Mouse (Mus musculus): ENCODE measurements at regions not wholly inside any gene's neighbourhood (a gene's known extent, or its start where the extent isn't known, plus 50 kb on each side); places are given as distances from the start of the nearest gene placed in this dataset.
A peak's percentile ranks its signal among the peaks of the same experiment; 100 is the strongest.

DNA sequence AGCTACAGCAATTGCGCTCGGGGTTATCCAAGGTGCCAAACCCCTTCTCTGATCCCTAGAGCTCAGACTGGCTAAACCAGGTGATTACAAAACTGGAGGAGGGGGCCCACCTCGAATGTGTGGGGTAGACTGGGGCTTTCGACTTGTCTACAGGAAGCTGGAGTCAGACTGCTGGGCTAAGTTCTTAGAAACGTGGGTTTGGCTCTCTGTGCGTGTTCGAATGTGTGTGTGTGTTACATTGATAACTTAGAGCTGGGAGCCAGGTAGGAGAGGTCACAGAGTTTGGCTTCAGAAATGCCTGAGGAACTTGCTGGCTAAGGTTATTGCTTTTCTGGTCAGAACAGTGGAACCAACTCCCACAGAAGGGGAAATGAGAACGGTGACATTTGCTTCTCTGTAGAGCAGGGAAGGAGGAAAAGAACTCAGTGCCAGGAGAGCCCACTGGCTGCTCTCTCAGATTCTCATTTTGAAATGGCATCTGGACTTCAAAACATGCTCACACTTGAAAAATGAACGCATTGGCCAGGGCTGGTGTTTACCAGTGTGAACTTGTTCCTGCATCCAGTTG, 76.1 kb upstream of the Dlx2 start:
- peaks cover 5 to 22% of the 10 kb centered on the region in 2 experiments; a peak in 3 of 4 replicates for H3K4me1 ChIP-seq (ENCODE audit: control insufficient read depth in 2 of 2, insufficient read depth in 2 of 2, low read length in 2 of 2, poor library complexity in 1 of 2)
- in situ Hi-C loops (cut with MboI; ENCODE audit: low sequenced_read_pairs in 2 of 2, unreplicated experiment in 2 of 2) = no loop called here
- H3K9me3 ChIP-seq (ENCODE audit: control insufficient read depth, insufficient read depth, low read depth, low read length) = no peaks in the 10 kb centered on the region
- no peaks in the 10 kb centered on the region for H3K36me3 ChIP-seq (ENCODE audit: control insufficient read depth, insufficient read depth, low read length, poor library complexity, severe bottlenecking)
- H3K4me3 ChIP-seq (ENCODE audit: insufficient read depth in 1 of 2, low read depth in 1 of 2, low read length in 2 of 2, poor library complexity in 1 of 2, severe bottlenecking in 1 of 2) = no peak overlapping the region
- DNase-seq (ENCODE audit: low read depth, low spot score) = no peak
- no peak overlapping the region for H3K9ac ChIP-seq (ENCODE audit: insufficient read depth, low read depth, low read length, poor library complexity, severe bottlenecking)
- H3K27ac ChIP-seq (ENCODE audit: insufficient read depth, low read depth, low read length, poor library complexity, severe bottlenecking) = no peak overlapping the region
- TF ChIP-seq HCFC1 (IDR thresholded peaks at IDR 0.05; ENCODE audit: borderline replicate concordance, insufficient read depth, low read length) (no peak), ZNF384 (IDR thresholded peaks at IDR 0.05; ENCODE audit: low read depth, low read length) (no peak), CHD2 (IDR thresholded peaks at IDR 0.05; ENCODE audit: low read depth, low read length) (no peak), ZC3H11A (IDR thresholded peaks at IDR 0.05; ENCODE audit: borderline replicate concordance, low read depth, low read length) (no peak), MAFK (IDR thresholded peaks at IDR 0.05; ENCODE audit: insufficient read depth, low read depth, low read length) (no peak)

DNA sequence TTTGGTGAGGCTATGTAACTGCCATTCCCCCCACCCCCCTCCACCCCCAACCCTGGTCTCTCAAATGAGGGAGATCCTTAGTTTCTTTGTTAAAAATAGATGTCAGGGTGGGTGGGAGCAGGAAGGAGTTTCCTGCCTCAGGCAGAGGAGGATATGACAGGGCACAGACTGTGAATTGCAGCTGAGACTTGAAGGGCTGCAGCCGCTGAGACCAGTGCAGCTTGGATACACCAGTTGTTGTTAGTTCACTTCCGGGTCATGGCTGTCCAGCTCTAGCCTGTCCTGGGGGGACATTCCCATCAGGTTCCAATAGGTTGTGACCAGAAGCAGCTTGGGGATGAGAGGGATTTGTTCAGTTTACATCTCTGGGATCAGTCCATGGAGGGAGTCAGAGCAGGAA, 76.6 kb upstream of the Dlx2 start:
- no peaks in the 10 kb centered on the region for H3K36me3 ChIP-seq (ENCODE audit: control insufficient read depth, insufficient read depth, low read length, poor library complexity, severe bottlenecking)
- H3K4me1 ChIP-seq (ENCODE audit: control insufficient read depth in 2 of 2, insufficient read depth in 2 of 2, low read length in 2 of 2, poor library complexity in 1 of 2) = peaks cover 5 to 22% of the 10 kb centered on the region in 2 experiments; a peak in 3 of 4 replicates
- no peak overlapping the region for H3K9ac ChIP-seq (ENCODE audit: insufficient read depth, low read depth, low read length, poor library complexity, severe bottlenecking)
- H3K9me3 ChIP-seq (ENCODE audit: control insufficient read depth, insufficient read depth, low read depth, low read length) = no peaks in the 10 kb centered on the region
- DNase-seq (ENCODE audit: low read depth, low spot score) = no peak
- H3K27ac ChIP-seq (ENCODE audit: insufficient read depth, low read depth, low read length, poor library complexity, severe bottlenecking) = peak overlapping the region; percentile 62; the same call in 1 of the 2 replicates
- in situ Hi-C loops (cut with MboI; ENCODE audit: low sequenced_read_pairs in 2 of 2, unreplicated experiment in 2 of 2) = no loop called here
- H3K4me3 ChIP-seq (ENCODE audit: insufficient read depth in 1 of 2, low read depth in 1 of 2, low read length in 2 of 2, poor library complexity in 1 of 2, severe bottlenecking in 1 of 2) = no peak overlapping the region
- TF ChIP-seq HCFC1 (IDR thresholded peaks at IDR 0.05; ENCODE audit: borderline replicate concordance, insufficient read depth, low read length) (no peak), MAFK (IDR thresholded peaks at IDR 0.05; ENCODE audit: insufficient read depth, low read depth, low read length) (no peak), CHD2 (IDR thresholded peaks at IDR 0.05; ENCODE audit: low read depth, low read length) (no peak), ZC3H11A (IDR thresholded peaks at IDR 0.05; ENCODE audit: borderline replicate concordance, low read depth, low read length) (no peak), ZNF384 (IDR thresholded peaks at IDR 0.05; ENCODE audit: low read depth, low read length) (no peak)

DNA sequence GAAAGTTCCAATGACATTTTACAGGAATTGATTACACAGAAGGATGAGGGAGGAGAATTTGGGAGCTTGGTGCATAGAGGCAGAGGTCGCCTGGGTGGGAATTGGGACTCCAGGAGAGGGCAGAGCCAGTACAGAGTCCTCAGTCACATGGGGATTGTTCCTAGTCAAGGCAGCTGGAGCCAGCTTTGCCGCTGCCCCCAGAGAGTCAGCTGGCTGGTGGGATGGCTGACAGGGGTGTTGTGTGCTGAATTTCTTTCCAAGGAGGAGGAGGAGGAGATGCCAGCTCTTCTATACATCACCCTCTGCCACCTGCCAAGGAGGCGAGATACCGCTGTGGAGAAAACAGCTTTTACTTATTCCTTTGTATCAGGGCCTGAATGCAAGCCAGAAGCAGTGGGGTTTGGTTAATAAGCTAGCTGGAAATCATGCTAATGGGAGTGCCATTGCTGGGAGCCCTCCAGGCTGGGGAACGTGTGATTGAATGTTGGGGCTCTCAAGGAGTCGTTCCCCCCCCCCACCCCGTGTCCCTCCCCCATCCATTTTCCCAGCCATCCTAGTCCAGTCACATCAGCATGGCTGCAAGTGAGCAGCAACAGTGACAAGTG, 78.8 kb upstream of the Dlx2 start:
- Histone ChIP-seq H3K36me3 (ENCODE audit: control insufficient read depth, insufficient read depth, low read length, poor library complexity, severe bottlenecking) (no peaks in the 10 kb centered on the region), H3K4me3 (ENCODE audit: insufficient read depth in 1 of 2, low read depth in 1 of 2, low read length in 2 of 2, poor library complexity in 1 of 2, severe bottlenecking in 1 of 2) (no peak overlapping the region), H3K4me1 (ENCODE audit: control insufficient read depth in 2 of 2, insufficient read depth in 2 of 2, low read length in 2 of 2, poor library complexity in 1 of 2) (peaks cover 5 to 33% of the 10 kb centered on the region in 2 experiments; a peak in 3 of 4 replicates), H3K9me3 (ENCODE audit: control insufficient read depth, insufficient read depth, low read depth, low read length) (no peaks in the 10 kb centered on the region), H3K9ac (ENCODE audit: insufficient read depth, low read depth, low read length, poor library complexity, severe bottlenecking) (no peak overlapping the region), H3K27ac (ENCODE audit: insufficient read depth, low read depth, low read length, poor library complexity, severe bottlenecking) (no peak overlapping the region)
- TF ChIP-seq HCFC1 (IDR thresholded peaks at IDR 0.05; ENCODE audit: borderline replicate concordance, insufficient read depth, low read length) (no peak), ZNF384 (IDR thresholded peaks at IDR 0.05; ENCODE audit: low read depth, low read length) (no peak), CHD2 (IDR thresholded peaks at IDR 0.05; ENCODE audit: low read depth, low read length) (no peak), MAFK (IDR thresholded peaks at IDR 0.05; ENCODE audit: insufficient read depth, low read depth, low read length) (no peak), ZC3H11A (IDR thresholded peaks at IDR 0.05; ENCODE audit: borderline replicate concordance, low read depth, low read length) (no peak)
- DNase-seq (ENCODE audit: low read depth, low spot score) = no peak
- in situ Hi-C loops (cut with MboI; ENCODE audit: low sequenced_read_pairs in 2 of 2, unreplicated experiment in 2 of 2) = no loop called here

DNA sequence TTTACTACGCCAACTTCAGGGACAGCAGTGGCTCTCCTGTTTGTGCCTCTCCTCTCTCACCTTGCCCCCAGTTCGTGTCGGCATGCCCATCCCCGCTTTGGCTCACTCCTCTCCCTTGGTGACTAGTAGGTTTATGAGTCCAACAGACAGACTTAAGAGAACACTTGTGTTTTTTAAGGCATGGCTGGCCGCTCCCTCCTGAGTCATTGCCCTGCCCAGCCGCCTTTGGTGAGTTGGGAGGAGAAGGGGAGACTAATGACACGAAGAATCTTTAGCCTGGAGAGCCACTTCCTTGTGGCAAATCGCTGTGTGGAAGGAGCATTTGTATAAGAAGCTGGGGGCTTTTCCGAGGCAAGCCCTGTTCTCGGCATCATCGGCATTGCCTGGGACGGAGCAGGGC, 79.8 kb upstream of the Dlx2 start:
- TF ChIP-seq HCFC1 (IDR thresholded peaks at IDR 0.05; ENCODE audit: borderline replicate concordance, insufficient read depth, low read length) (no peak), ZNF384 (IDR thresholded peaks at IDR 0.05; ENCODE audit: low read depth, low read length) (no peak), MAFK (IDR thresholded peaks at IDR 0.05; ENCODE audit: insufficient read depth, low read depth, low read length) (no peak), CHD2 (IDR thresholded peaks at IDR 0.05; ENCODE audit: low read depth, low read length) (no peak), ZC3H11A (IDR thresholded peaks at IDR 0.05; ENCODE audit: borderline replicate concordance, low read depth, low read length) (no peak)
- Histone ChIP-seq H3K36me3 (ENCODE audit: control insufficient read depth, insufficient read depth, low read length, poor library complexity, severe bottlenecking) (no peaks in the 10 kb centered on the region), H3K27ac (ENCODE audit: insufficient read depth, low read depth, low read length, poor library complexity, severe bottlenecking) (no peak overlapping the region), H3K9ac (ENCODE audit: insufficient read depth, low read depth, low read length, poor library complexity, severe bottlenecking) (no peak overlapping the region), H3K4me1 (ENCODE audit: control insufficient read depth in 2 of 2, insufficient read depth in 2 of 2, low read length in 2 of 2, poor library complexity in 1 of 2) (peaks cover 5 to 33% of the 10 kb centered on the region in 2 experiments; a peak in 3 of 4 replicates), H3K9me3 (ENCODE audit: control insufficient read depth, insufficient read depth, low read depth, low read length) (no peaks in the 10 kb centered on the region), H3K4me3 (ENCODE audit: insufficient read depth in 1 of 2, low read depth in 1 of 2, low read length in 2 of 2, poor library complexity in 1 of 2, severe bottlenecking in 1 of 2) (no peak overlapping the region; a peak in 1 of 4 replicates)
- DNase-seq (ENCODE audit: low read depth, low spot score) = no peak
- in situ Hi-C loops (cut with MboI; ENCODE audit: low sequenced_read_pairs in 2 of 2, unreplicated experiment in 2 of 2) = no loop called here

Measured in ES-E14 (cell line).